Mouse (Mus musculus) neural tube, embryonic 12.5 days (tissue): ENCODE data around the gene Spata13. TPM values are rescaled to one million over a fixed set of nuclear protein-coding genes. Genes with fewer than 3 reads are reported as not detected.
A peak's percentile ranks its signal among the peaks of the same experiment; 100 is the strongest.

ENCODE experiments used
- ATAC-seq: fragments of 200-750 bp; cut with Nextera tagmentation; 2 replicates; pipeline ENCODE4 v1.8.0; 2017; ENCODE audit warnings: low read depth, mild to moderate bottlenecking, moderate TSS enrichment, moderate library complexity; ENCODE audit not compliant: low FRiP score
- H3K27ac ChIP-seq: fragments of 300-500 bp; sonication (generic); 2 replicates; pipeline ENCODE4 v1.5.1; 2016
- H3K27me3 ChIP-seq: fragments of 300-500 bp; sonication (generic); replicated peaks from 2 replicates; pipeline ENCODE4 v1.6.1; 2016; ENCODE audit warnings: mild to moderate bottlenecking
- H3K36me3 ChIP-seq: fragments of 300-500 bp; sonication (generic); 2 replicates; pipeline ENCODE4 v1.6.1; 2016; ENCODE audit warnings: mild to moderate bottlenecking
- H3K4me1 ChIP-seq: fragments of 300-500 bp; sonication (generic); 2 replicates; pipeline ENCODE4 v1.6.1; 2016
- H3K4me2 ChIP-seq: fragments of 300-500 bp; sonication (generic); replicated peaks from 2 replicates; pipeline ENCODE4 v1.6.1; 2016; ENCODE audit warnings: mild to moderate bottlenecking
- H3K4me3 ChIP-seq: fragments of 300-500 bp; sonication (generic); 2 replicates; pipeline ENCODE4 v1.5.1; 2016
- H3K9ac ChIP-seq: fragments of 300-500 bp; sonication (generic); 2 replicates; pipeline ENCODE4 v1.6.1; 2016; ENCODE audit warnings: mild to moderate bottlenecking
- H3K9me3 ChIP-seq: fragments of 300-500 bp; sonication (generic); 2 replicates; pipeline ENCODE4 v1.6.1; 2016; ENCODE audit warnings: mild to moderate bottlenecking
- WGBS: fragments of 180-500 bp; shearing (Covaris S2); methylation state at CpG from one replicate; pipeline ENCODE4 v1.1.7; 2016; 5-methylcytosine and 5-hydroxymethylcytosine counted together
- polyA plus RNA-seq: library from polyadenylated mRNA; unstranded; fragments of >200 nt; fragmentation: Nextera tagmentation; extraction: Ambion mirVana; gene quantifications from 2 replicates; pipeline ENCODE4 v1.2.1, GENCODE M21; 2016

Spata13 gene
- polyA plus RNA-seq, 1 experiment from 2014 or later = 51.0 TPM

DNA sequence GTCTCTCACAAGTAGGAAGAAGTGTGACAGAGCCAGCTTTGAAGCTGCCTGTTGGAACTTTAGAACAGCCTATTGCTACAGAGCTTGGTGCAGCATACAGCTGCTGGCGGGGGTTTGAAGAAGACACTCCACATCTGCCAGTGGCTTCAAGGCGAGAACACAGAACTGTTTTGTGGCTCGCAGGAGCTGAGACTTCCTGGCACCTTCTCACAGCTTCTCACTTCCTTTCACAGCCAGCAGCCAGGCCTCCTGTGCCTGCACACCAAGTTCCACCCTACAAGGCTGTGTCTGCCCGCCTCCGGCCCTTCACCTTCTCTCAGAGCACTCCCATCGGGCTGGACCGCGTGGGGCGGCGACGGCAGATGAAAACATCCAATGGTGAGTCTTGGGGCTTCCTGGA lies 75.4 kb downstream of the Spata13 start:
- H3K27ac ChIP-seq = no peak overlapping the region
- ATAC-seq = no peak
- H3K4me1 ChIP-seq = no peaks in the 10 kb centered on the region

GRCm38 (mm10) chr14:60709749-60710148 lies 75.9 kb downstream of the Spata13 start:
- 93% methylated on average over 8 of the region's 8 CpGs for WGBS
- no peak overlapping the region for H3K9ac ChIP-seq
- no peak overlapping the region for H3K27ac ChIP-seq

More for the DNA sequence above, 75.4 kb downstream of the Spata13 start:
- Histone ChIP-seq H3K4me2 (no peak overlapping the region), H3K9ac (no peak overlapping the region), H3K27me3 (no peaks in the 10 kb centered on the region), H3K9me3 (no peaks in the 10 kb centered on the region), H3K36me3 (peaks cover 19% of the 10 kb centered on the region; the same call in 1 of the 2 replicates), H3K4me3 (no peak overlapping the region)
- 76% methylated on average over 11 of the region's 11 CpGs for WGBS

GRCm38 (mm10) chr14:60711161-60711560 lies 77.4 kb downstream of the Spata13 start:
- H3K9me3 ChIP-seq = no peaks in the 10 kb centered on the region
- 93% methylated on average over 5 of the region's 5 CpGs for WGBS
- H3K4me1 ChIP-seq = no peaks in the 10 kb centered on the region
- ATAC-seq = no peak
- H3K27me3 ChIP-seq = no peaks in the 10 kb centered on the region
- H3K9ac ChIP-seq = no peak overlapping the region
- peaks cover 31% of the 10 kb centered on the region for H3K36me3 ChIP-seq
- H3K4me3 ChIP-seq = no peak overlapping the region
- no peak overlapping the region for H3K27ac ChIP-seq
- H3K4me2 ChIP-seq = no peak overlapping the region

More at GRCm38 (mm10) chr14:60709749-60710148, 75.9 kb downstream of the Spata13 start:
- no peaks in the 10 kb centered on the region for H3K4me1 ChIP-seq
- H3K36me3 ChIP-seq = peaks cover 20% of the 10 kb centered on the region; the same call in 1 of the 2 replicates
- no peaks in the 10 kb centered on the region for H3K9me3 ChIP-seq
- no peak overlapping the region for H3K4me3 ChIP-seq
- H3K4me2 ChIP-seq = no peak overlapping the region
- H3K27me3 ChIP-seq = no peaks in the 10 kb centered on the region
- no peak for ATAC-seq

DNA sequence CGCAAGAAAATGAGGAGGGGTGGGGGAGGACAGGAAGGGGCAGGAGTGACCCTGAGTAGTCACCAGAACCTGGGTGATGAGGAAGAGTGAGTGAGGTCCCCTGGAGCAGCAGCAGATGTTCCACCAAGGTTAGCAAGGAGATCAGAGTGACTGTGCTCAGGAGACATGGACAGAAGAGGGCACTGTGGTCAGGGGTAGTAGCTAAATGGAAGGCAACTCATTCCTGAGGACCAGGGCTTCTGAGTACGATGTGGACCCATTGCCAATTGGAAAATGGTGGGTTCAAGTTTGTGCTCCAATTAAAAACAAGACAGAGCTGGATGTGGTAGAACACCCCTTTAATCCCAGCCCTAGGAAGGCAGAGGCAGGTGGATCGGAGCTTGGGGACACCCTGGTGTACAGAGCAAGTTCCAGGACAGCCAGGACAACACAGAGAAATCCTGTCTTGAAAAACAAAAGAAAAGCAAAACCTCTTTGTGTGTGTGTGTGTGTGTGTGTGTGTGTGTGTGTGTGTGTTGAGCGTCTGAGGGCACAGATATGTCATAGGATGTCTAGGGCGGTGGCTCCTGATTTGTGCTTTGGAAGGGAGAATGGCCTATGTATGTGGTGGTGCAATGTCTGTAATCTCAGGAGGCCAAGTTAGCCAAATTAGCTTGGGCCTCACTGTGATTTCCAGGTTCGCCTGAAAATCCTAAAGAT lies 77.9 kb downstream of the Spata13 start:
- H3K27me3 ChIP-seq = no peaks in the 10 kb centered on the region
- H3K36me3 ChIP-seq = peaks cover 28% of the 10 kb centered on the region
- H3K9ac ChIP-seq = no peak overlapping the region
- no peak overlapping the region for H3K4me3 ChIP-seq
- no peaks in the 10 kb centered on the region for H3K4me1 ChIP-seq
- H3K27ac ChIP-seq = no peak overlapping the region
- WGBS = 90% methylated on average over 6 of the region's 6 CpGs
- ATAC-seq = no peak
- H3K4me2 ChIP-seq = no peak overlapping the region
- no peaks in the 10 kb centered on the region for H3K9me3 ChIP-seq

DNA sequence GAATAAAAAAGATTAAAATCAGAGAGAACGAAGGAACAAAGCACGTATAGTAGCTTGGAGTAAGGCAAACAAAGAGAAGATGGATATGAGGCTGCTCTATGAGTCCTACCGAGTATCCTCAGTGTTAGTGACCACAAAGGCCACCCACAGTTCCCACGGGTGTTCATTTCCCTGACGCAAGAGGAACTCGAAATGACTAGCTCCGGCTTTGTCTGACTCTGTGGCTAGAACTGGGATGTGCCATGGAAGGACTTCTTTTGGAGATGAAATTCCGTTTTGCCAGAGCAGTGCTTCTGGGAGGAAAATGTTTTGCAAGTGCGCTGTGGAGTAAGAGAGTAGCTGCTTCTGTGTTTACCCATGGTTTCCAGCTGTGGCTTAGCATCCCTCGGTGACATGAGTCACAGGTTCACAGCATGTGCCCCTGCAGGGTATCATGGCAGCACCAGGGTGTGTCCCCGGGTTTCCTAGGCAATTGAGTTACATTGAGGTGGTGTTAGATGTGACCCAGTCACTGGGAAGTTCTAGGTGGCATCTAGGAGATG lies 78.6 kb downstream of the Spata13 start:
- Histone ChIP-seq H3K36me3 (peaks cover 24% of the 10 kb centered on the region), H3K9me3 (no peaks in the 10 kb centered on the region), H3K27me3 (no peaks in the 10 kb centered on the region), H3K4me2 (no peak overlapping the region), H3K27ac (no peak overlapping the region), H3K4me3 (no peak overlapping the region), H3K9ac (no peak overlapping the region), H3K4me1 (no peaks in the 10 kb centered on the region)
- 89% methylated on average over 11 of the region's 11 CpGs for WGBS
- no peak for ATAC-seq

GRCm38 (mm10) chr14:60715686-60716085 lies 81.9 kb downstream of the Spata13 start:
- H3K27ac ChIP-seq = no peak overlapping the region
- H3K9me3 ChIP-seq = no peaks in the 10 kb centered on the region
- no peak overlapping the region for H3K9ac ChIP-seq
- H3K4me1 ChIP-seq = no peaks in the 10 kb centered on the region
- WGBS = 82% methylated on average over 5 of the region's 5 CpGs
- H3K4me3 ChIP-seq = no peak overlapping the region
- no peaks in the 10 kb centered on the region for H3K27me3 ChIP-seq
- no peak for ATAC-seq
- H3K36me3 ChIP-seq = peaks cover 21% of the 10 kb centered on the region
- no peak overlapping the region for H3K4me2 ChIP-seq

DNA sequence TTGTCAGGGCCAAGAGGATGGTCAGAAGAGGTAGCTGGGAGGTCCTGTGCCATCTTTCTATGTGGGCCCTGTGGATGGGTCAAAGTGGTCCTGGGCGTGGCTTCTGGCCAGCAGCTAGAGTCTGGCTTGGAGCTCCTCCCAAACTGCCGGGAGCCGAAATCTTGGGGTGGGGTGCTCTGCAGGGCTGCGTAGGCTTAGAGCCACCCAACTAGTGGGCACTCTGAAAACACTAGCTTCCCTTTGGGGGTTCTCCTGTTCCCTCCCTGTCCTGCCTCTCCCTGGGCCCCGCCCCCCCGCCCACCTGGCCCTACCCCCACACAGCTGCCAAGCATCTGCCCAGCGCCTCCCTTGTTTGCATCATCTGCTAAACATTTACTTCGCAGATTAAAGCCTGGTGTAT lies 87.5 kb downstream of the Spata13 start:
- no peaks in the 10 kb centered on the region for H3K27me3 ChIP-seq
- H3K27ac ChIP-seq = no peak overlapping the region
- H3K36me3 ChIP-seq = no peaks in the 10 kb centered on the region
- no peak overlapping the region for H3K4me2 ChIP-seq
- no peaks in the 10 kb centered on the region for H3K9me3 ChIP-seq
- H3K9ac ChIP-seq = no peak overlapping the region
- H3K4me3 ChIP-seq = no peak overlapping the region
- ATAC-seq = no peak
- WGBS = 74% methylated on average over 8 of the region's 8 CpGs
- H3K4me1 ChIP-seq = no peaks in the 10 kb centered on the region

DNA sequence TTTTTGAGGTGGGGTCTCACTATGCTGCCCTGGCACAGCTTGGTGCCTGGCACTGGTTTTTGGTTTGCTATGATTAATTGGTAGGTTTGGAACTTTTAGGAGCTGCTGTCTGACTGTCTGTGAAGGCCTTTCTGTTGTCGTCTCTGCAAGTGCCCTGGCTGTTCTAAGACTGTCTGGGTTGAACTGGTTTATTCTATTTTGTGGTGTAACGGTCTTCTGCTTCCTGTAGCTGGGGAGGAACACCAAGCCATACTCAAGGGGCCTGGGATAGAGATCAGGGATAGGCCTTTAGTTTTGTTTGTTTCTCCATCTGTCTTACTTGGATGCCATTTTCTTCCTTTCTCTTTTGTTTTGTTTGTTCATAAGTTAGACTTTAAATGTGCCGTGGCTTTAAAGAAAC lies 88.1 kb downstream of the Spata13 start:
- no peaks in the 10 kb centered on the region for H3K9me3 ChIP-seq
- no peak overlapping the region for H3K9ac ChIP-seq
- H3K4me2 ChIP-seq = no peak overlapping the region
- WGBS = 70% methylated on average over 3 of the region's 3 CpGs
- H3K27me3 ChIP-seq = no peaks in the 10 kb centered on the region
- ATAC-seq = no peak
- H3K36me3 ChIP-seq = no peaks in the 10 kb centered on the region; the same call in 1 of the 2 replicates
- no peak overlapping the region for H3K27ac ChIP-seq
- H3K4me1 ChIP-seq = no peaks in the 10 kb centered on the region
- no peak overlapping the region for H3K4me3 ChIP-seq

GRCm38 (mm10) chr14:60726091-60726490 lies 92.3 kb downstream of the Spata13 start:
- Histone ChIP-seq H3K9ac (no peak overlapping the region), H3K4me1 (no peaks in the 10 kb centered on the region), H3K27ac (no peak overlapping the region), H3K4me2 (no peak overlapping the region), H3K36me3 (peaks cover 11% of the 10 kb centered on the region), H3K4me3 (no peak overlapping the region), H3K27me3 (no peaks in the 10 kb centered on the region), H3K9me3 (no peaks in the 10 kb centered on the region)
- ATAC-seq = no peak
- WGBS = 83% methylated on average over 6 of the region's 6 CpGs

- Histone ChIP-seq H3K27ac (no peak overlapping the region), H3K9me3 (no peaks in the 10 kb centered on the region), H3K36me3 (peaks cover 11% of the 10 kb centered on the region)
Observed at GRCm38 (mm10) chr14:60727130-60727529, 93.3 kb downstream of the Spata13 start.

DNA sequence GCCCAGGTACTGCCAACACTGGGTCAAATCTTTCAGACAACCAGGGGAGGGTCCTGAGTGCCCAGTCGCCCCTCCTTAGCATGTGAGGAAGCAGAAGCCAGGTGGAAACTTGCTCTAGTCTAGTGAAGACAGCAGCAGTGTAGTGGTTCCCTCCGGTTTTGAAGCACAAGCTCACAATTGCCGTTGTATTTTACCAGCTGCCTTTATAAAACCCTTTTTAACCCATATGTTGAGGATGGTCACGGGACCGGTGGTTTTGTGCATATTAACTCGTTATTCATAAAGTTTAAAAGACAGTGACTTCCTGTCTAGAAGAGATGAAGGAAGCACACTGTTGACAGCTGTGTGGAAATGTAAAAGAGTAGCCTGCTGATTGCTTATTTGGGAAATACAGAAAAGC lies 98.3 kb downstream of the Spata13 start:
- Histone ChIP-seq H3K9me3 (no peaks in the 10 kb centered on the region), H3K9ac (no peak overlapping the region), H3K27ac (no peak overlapping the region), H3K27me3 (no peaks in the 10 kb centered on the region), H3K4me3 (no peak overlapping the region), H3K4me1 (peaks cover 24% of the 10 kb centered on the region), H3K36me3 (peaks cover 11% of the 10 kb centered on the region), H3K4me2 (no peak overlapping the region)
- WGBS = 65% methylated on average over 6 of the region's 6 CpGs
- no peak for ATAC-seq

More at GRCm38 (mm10) chr14:60727130-60727529, 93.3 kb downstream of the Spata13 start:
- Histone ChIP-seq H3K27me3 (no peaks in the 10 kb centered on the region), H3K4me1 (no peaks in the 10 kb centered on the region), H3K4me2 (no peak overlapping the region), H3K9ac (no peak overlapping the region), H3K4me3 (no peak overlapping the region)
- no peak for ATAC-seq
- 84% methylated on average over 4 of the region's 4 CpGs for WGBS

DNA sequence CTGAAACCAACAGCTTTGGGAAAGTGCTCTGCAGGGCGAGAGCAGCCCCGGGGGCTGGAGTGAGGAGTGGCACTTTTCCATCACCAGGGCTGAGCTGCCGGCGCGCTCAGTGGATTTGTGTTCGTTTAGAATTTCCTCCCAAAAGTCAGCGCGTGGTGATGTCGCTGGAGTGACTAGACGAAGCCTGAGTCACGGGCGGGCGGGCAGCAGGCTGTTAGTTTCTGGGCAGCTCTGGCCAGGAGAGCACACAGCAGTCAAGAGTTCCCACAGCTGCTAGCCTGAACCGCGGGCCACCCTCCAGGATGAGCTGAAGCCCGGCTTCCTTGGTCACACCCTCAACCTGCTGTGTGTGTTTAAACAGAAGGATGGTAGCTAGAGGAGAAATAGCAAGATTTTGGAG lies 99.0 kb downstream of the Spata13 start:
- H3K9ac ChIP-seq = no peak overlapping the region
- H3K9me3 ChIP-seq = no peaks in the 10 kb centered on the region
- H3K4me2 ChIP-seq = peak overlapping the region; percentile 25
- no peak for ATAC-seq
- peaks cover 11% of the 10 kb centered on the region for H3K36me3 ChIP-seq
- peaks cover 28% of the 10 kb centered on the region for H3K4me1 ChIP-seq
- no peak overlapping the region for H3K4me3 ChIP-seq
- no peak overlapping the region for H3K27ac ChIP-seq
- no peaks in the 10 kb centered on the region for H3K27me3 ChIP-seq
- 43% methylated on average over 16 of the region's 16 CpGs for WGBS

GRCm38 (mm10) chr14:60733706-60734105 lies 99.9 kb downstream of the Spata13 start:
- no peaks in the 10 kb centered on the region for H3K27me3 ChIP-seq
- no peak overlapping the region for H3K4me3 ChIP-seq
- WGBS = 71% methylated on average over 4 of the region's 4 CpGs
- no peak overlapping the region for H3K4me2 ChIP-seq
- no peaks in the 10 kb centered on the region for H3K9me3 ChIP-seq
- H3K27ac ChIP-seq = no peak overlapping the region
- no peak for ATAC-seq
- H3K9ac ChIP-seq = no peak overlapping the region
- peaks cover 28% of the 10 kb centered on the region for H3K4me1 ChIP-seq
- peaks cover 11% of the 10 kb centered on the region for H3K36me3 ChIP-seq
